Mouse (Mus musculus) liver, embryonic 15.5 days (tissue): ENCODE data around the gene Abcf2. TPM values are rescaled to one million over a fixed set of nuclear protein-coding genes. Genes with fewer than 3 reads are reported as not detected.

Experiments used
- ATAC-seq: fragments of 200-750 bp; cut with Nextera tagmentation; 2 replicates; pipeline ENCODE4 v1.8.0; 2017; ENCODE audit warnings: moderate number of reproducible peaks, mild to moderate bottlenecking, moderate library complexity; ENCODE audit not compliant: insufficient read depth
- H3K27ac ChIP-seq: fragments of 300-500 bp; sonication (generic); replicated peaks from 2 replicates; pipeline ENCODE4 v1.5.1; 2015; ENCODE audit warnings: mild to moderate bottlenecking, inconsistent platforms
- H3K27me3 ChIP-seq: fragments of 300-500 bp; sonication (generic); 2 replicates; pipeline ENCODE4 v1.6.1; 2015; ENCODE audit warnings: mild to moderate bottlenecking, inconsistent platforms
- H3K36me3 ChIP-seq: fragments of 300-500 bp; sonication (generic); replicated peaks from 2 replicates; pipeline ENCODE4 v1.6.1; 2015; ENCODE audit warnings: moderate library complexity, mild to moderate bottlenecking, inconsistent platforms
- H3K4me1 ChIP-seq: fragments of 300-500 bp; sonication (generic); replicated peaks from 2 replicates; pipeline ENCODE4 v1.6.1; 2015; ENCODE audit warnings: inconsistent platforms
- H3K4me2 ChIP-seq: fragments of 300-500 bp; sonication (generic); 2 replicates; pipeline ENCODE4 v1.6.1; 2015; ENCODE audit warnings: moderate library complexity, mild to moderate bottlenecking, inconsistent platforms
- H3K4me3 ChIP-seq: fragments of 300-500 bp; sonication (generic); replicated peaks from 2 replicates; pipeline ENCODE4 v1.5.1; 2015; ENCODE audit warnings: mild to moderate bottlenecking, inconsistent platforms
- H3K9ac ChIP-seq: fragments of 300-500 bp; sonication (generic); 2 replicates; pipeline ENCODE4 v1.6.1; 2015; ENCODE audit warnings: moderate library complexity, mild to moderate bottlenecking, inconsistent platforms
- H3K9me3 ChIP-seq: fragments of 300-500 bp; sonication (generic); replicated peaks from 2 replicates; pipeline ENCODE4 v1.6.1; 2016; ENCODE audit warnings: inconsistent platforms
- WGBS: fragments of 180-500 bp; shearing (Covaris S2); methylation state at CpG from one replicate; pipeline ENCODE4 v1.1.7; 2015; ENCODE audit warnings: mixed read lengths; ENCODE audit not compliant: insufficient replicate concordance; 5-methylcytosine and 5-hydroxymethylcytosine counted together
- polyA plus RNA-seq: library from polyadenylated mRNA; unstranded; fragments of >200 nt; fragmentation: Nextera tagmentation; extraction: Ambion mirVana; gene quantifications from 2 replicates; pipeline ENCODE4 v1.2.1, GENCODE M21; 2015

The Abcf2 gene
- polyA plus RNA-seq, 1 experiment from 2014 or later, result 43.2 TPM

GRCm38 (mm10) chr5:24601071-24601835 is 24.0 kb upstream of the Abcf2 start:
- H3K27ac ChIP-seq, result no peak overlapping the region
- ATAC-seq, result no peak
- H3K9ac ChIP-seq, result no peak overlapping the region
- no peaks in the 10 kb centered on the region for H3K9me3 ChIP-seq
- peaks cover 38% of the 10 kb centered on the region for H3K4me1 ChIP-seq
- no peaks in the 10 kb centered on the region for H3K36me3 ChIP-seq
- H3K4me2 ChIP-seq, result peak overlapping the region; percentile 68
- peaks cover 95% of the 10 kb centered on the region for H3K27me3 ChIP-seq
- H3K4me3 ChIP-seq, result peak overlapping the region; percentile 44
- 2% methylated on average over 33 of the region's 33 CpGs for WGBS

GRCm38 (mm10) chr5:24600236-24600635 is 23.0 kb upstream of the Abcf2 start:
- no peak for ATAC-seq
- Histone ChIP-seq H3K9ac (no peak overlapping the region), H3K36me3 (no peaks in the 10 kb centered on the region), H3K27me3 (peaks cover 93% of the 10 kb centered on the region), H3K4me3 (no peak overlapping the region), H3K4me1 (peaks cover 38% of the 10 kb centered on the region), H3K4me2 (no peak overlapping the region), H3K27ac (no peak overlapping the region), H3K9me3 (no peaks in the 10 kb centered on the region)
- WGBS, result 44% methylated on average over 2 of the region's 2 CpGs

GRCm38 (mm10) chr5:24599137-24599536 is 21.9 kb upstream of the Abcf2 start:
- Histone ChIP-seq H3K4me1 (peaks cover 35% of the 10 kb centered on the region), H3K9ac (no peak overlapping the region), H3K4me3 (no peak overlapping the region), H3K9me3 (no peaks in the 10 kb centered on the region), H3K27me3 (peaks cover 82% of the 10 kb centered on the region), H3K36me3 (no peaks in the 10 kb centered on the region), H3K4me2 (peak overlapping the region; percentile 66; the same call in 1 of the 2 replicates), H3K27ac (no peak overlapping the region)
- no peak for ATAC-seq
- WGBS, result 11% methylated on average over 8 of the region's 8 CpGs

GRCm38 (mm10) chr5:24598570-24599006 is 21.3 kb upstream of the Abcf2 start:
- Histone ChIP-seq H3K4me3 (peak overlapping the region; percentile 41), H3K27me3 (peaks cover 80% of the 10 kb centered on the region), H3K9ac (no peak overlapping the region), H3K9me3 (no peaks in the 10 kb centered on the region), H3K27ac (no peak overlapping the region), H3K36me3 (no peaks in the 10 kb centered on the region), H3K4me1 (peaks cover 35% of the 10 kb centered on the region), H3K4me2 (peak overlapping the region; percentile 66)
- no peak for ATAC-seq
- under 1% methylated on average over 41 of the region's 41 CpGs for WGBS

DNA sequence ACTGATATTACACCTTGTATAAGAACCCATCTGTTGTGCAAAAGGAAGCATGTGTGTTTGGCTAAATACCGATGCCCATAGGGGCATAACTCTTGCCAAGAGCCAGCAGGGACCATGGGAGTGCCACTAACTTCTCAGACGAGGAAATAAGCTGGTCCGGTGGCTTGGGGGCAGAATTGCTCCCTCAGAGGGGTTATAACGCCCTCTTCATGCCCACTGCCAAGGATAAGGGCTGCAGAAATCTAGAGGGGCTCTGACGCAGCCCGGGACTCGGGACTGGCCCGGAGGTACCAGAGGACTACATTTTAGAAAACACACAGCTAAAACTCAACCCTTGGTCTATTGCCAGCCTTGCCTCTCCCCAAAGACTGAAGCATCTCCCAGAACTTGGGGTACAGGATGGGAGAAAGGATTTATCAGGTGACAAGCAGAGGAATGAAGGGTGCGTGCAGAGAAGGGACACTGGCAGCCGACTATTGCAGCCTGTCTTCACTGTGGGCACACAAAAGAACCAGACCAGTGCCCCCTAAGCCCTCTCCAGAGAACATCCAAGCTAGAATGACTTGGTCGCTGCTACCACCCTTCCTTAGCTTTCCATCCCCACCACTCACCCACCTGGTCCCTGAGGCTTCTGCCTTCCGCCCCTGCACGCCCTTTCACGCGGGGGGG is 20.8 kb upstream of the Abcf2 start:
- H3K4me2 ChIP-seq, result peak overlapping the region; percentile 66
- ATAC-seq, result no peak
- no peak overlapping the region for H3K27ac ChIP-seq
- H3K36me3 ChIP-seq, result no peaks in the 10 kb centered on the region
- 21% methylated on average over 15 of the region's 15 CpGs for WGBS
- H3K27me3 ChIP-seq, result peaks cover 80% of the 10 kb centered on the region
- H3K4me1 ChIP-seq, result peaks cover 30% of the 10 kb centered on the region
- H3K9ac ChIP-seq, result no peak overlapping the region
- H3K9me3 ChIP-seq, result no peaks in the 10 kb centered on the region
- H3K4me3 ChIP-seq, result peak overlapping the region; percentile 41

GRCm38 (mm10) chr5:24597221-24597728 is 20.0 kb upstream of the Abcf2 start:
- no peak for ATAC-seq
- Histone ChIP-seq H3K9me3 (no peaks in the 10 kb centered on the region), H3K9ac (no peak overlapping the region), H3K27me3 (peaks cover 80% of the 10 kb centered on the region), H3K27ac (no peak overlapping the region), H3K4me3 (no peak overlapping the region), H3K4me1 (peaks cover 28% of the 10 kb centered on the region), H3K36me3 (no peaks in the 10 kb centered on the region), H3K4me2 (0 out of 2 replicates have a peak overlapping the region, but pooled peaks have one; percentile 15)
- WGBS, result 28% methylated on average over 2 of the region's 2 CpGs

DNA sequence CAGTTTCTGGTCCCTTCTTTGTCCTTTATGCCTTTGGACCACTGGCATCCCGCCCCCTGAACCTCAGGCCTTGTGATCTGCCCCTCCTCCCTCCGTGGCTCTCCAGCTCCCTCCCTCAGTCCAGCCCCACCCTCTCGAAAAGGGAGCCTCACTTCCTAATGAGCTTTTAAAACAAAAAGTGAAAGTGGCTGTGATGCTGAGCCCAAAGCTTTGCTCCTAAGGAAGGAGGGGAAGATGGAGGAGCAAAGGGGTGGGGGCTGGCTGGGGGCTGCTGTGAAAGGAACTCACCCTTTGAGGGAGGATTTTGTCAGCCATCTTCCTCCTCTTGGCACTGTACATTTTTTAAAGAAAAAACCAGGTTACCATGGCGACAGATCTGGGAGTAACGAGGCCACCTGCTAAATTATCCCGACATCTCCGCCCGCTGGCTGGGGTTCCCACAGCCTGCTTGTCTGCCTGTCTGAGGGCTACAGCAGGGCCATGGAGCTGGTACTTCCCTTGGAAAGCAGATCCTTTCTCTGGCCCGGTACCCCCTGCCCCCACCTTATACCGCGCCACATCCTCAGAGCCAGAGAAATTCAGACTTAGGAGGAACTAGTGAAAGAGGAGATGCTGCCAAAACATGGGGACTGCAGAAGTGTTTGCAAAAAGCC is 19.4 kb upstream of the Abcf2 start:
- no peak overlapping the region for H3K4me3 ChIP-seq
- no peak overlapping the region for H3K9ac ChIP-seq
- H3K4me1 ChIP-seq, result peaks cover 31% of the 10 kb centered on the region
- WGBS, result 23% methylated on average over 11 of the region's 11 CpGs
- H3K4me2 ChIP-seq, result peak overlapping the region; percentile 15
- peaks cover 80% of the 10 kb centered on the region for H3K27me3 ChIP-seq
- no peak for ATAC-seq
- H3K36me3 ChIP-seq, result no peaks in the 10 kb centered on the region
- no peaks in the 10 kb centered on the region for H3K9me3 ChIP-seq
- no peak overlapping the region for H3K27ac ChIP-seq

- Histone ChIP-seq H3K4me3 (no peak overlapping the region), H3K9me3 (no peaks in the 10 kb centered on the region), H3K4me1 (peaks cover 35% of the 10 kb centered on the region), H3K36me3 (no peaks in the 10 kb centered on the region), H3K27me3 (peaks cover 80% of the 10 kb centered on the region), H3K27ac (no peak overlapping the region), H3K4me2 (no peak overlapping the region), H3K9ac (no peak overlapping the region)
- ATAC-seq, result no peak
- 62% methylated on average over 14 of the region's 14 CpGs for WGBS
These were observed 18.6 kb upstream of the Abcf2 start for GRCm38 (mm10) chr5:24595786-24596380.

DNA sequence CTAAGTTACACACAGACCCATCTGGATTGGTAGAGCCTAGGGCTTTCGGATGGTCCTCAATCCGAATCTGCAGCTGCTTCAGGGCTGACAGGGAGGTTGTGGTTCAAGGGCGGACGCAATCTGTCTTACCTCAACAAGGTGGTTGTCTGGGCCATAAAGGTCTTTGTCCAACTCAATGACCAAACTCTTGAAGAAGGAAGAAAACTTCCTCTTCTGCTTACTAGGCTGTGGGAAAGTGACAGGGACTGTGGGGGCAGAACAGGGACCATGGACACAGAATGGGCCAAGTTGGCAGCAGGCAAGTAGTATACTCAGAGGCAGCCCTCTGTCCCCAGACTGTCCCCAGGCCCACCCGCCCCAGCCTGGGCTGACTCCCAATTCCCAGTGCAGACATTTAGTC is 18.0 kb upstream of the Abcf2 start:
- Histone ChIP-seq H3K27ac (no peak overlapping the region), H3K4me2 (no peak overlapping the region), H3K4me3 (no peak overlapping the region), H3K9ac (no peak overlapping the region), H3K36me3 (no peaks in the 10 kb centered on the region), H3K27me3 (peaks cover 77% of the 10 kb centered on the region), H3K4me1 (peaks cover 39% of the 10 kb centered on the region), H3K9me3 (no peaks in the 10 kb centered on the region)
- ATAC-seq, result no peak
- WGBS, result 63% methylated on average over 5 of the region's 5 CpGs

DNA sequence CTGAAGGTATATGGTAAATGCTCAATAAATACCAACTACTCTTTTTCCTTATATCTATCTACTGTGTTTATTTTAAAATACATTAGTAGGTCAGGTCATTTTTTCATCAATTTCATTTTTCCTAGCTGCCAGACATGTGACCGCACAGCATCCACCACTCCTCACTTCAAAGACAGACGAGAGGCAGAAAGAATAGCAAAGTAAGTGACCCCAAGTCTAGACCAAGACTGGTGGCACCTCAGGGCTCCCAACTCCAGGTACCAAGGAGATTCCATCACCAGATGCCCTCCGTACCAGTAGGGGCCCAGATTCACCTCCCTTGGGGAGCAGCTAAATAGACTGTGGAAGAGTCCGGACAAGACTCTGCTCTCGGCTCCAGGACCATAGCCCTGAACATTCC is 17.1 kb upstream of the Abcf2 start:
- peaks cover 68% of the 10 kb centered on the region for H3K27me3 ChIP-seq
- ATAC-seq, result no peak
- peaks cover 40% of the 10 kb centered on the region for H3K4me1 ChIP-seq
- no peak overlapping the region for H3K9ac ChIP-seq
- no peak overlapping the region for H3K27ac ChIP-seq
- whole genome bisulfite sequencing, result 73% methylated on average over 5 of the region's 5 CpGs
- no peak overlapping the region for H3K4me3 ChIP-seq
- no peaks in the 10 kb centered on the region for H3K9me3 ChIP-seq
- peaks cover 6% of the 10 kb centered on the region; the same call in 1 of the 2 replicates for H3K36me3 ChIP-seq
- no peak overlapping the region for H3K4me2 ChIP-seq
